In the genomic region with DNA sequence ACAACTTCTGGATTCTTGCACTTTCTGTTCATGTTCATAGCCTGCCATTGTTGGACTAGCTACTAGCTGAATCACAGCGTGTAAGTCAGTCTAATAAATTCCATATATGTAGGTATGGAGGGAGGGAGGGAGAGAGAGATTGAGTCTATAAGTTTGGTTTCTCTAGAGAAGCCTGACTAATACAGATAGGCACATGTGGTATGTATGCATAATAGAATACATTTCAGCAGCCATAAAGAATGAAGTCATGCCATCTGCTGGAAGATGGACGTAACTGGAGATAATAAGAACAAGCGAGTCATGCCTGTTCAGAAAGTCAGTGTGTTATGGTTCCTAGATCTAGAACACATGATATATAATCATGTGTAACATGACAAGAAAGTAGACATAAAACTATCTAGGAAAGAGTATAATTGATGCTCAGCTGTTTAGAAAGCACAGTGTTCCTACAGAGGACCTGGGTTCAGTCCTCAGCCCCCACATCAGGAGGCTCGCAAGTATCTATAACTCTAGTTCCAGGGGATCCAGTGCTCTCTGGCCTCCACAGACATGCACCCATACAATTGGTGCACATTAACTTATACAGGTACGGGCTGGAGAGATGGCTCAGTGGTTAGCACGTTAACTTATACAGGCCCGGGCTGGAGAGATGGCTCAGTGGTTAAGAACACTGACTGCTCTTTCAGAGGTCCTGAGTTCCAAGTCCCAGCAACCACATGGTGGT, we compare ENCODE assay signal across 11 mouse cellular contexts.
DNase-seq lines count a peak whose midpoint lies in the region; ATAC-seq lines count a peak whose summit lies in the region.
"Had no signal": no experiment of that assay in that cellular context is flagged by ENCODE, and none has a peak within 500 bp of the region (broad histone marks: within the 10 kb centered on the region; RNA-seq: fewer than 3 reads in every experiment).

No protein-coding gene starts in this region.

- WGBS in hindbrain, embryonic 13.5 days, result 87% methylated on average over 7 of the region's 7 CpGs
- WGBS in hindbrain, embryonic 10.5 days, result 91% methylated on average over 7 of the region's 7 CpGs
- 85% methylated on average over 7 of the region's 7 CpGs for WGBS in hindbrain, embryonic 16.5 days

- H3K36me3 ChIP-seq in hindbrain, embryonic 13.5 days, result no peaks in the 10 kb centered on the region
- no peaks in the 10 kb centered on the region for H3K36me3 ChIP-seq in hindbrain, embryonic 10.5 days
- H3K36me3 ChIP-seq in hindbrain, embryonic 16.5 days (ENCODE audit: control insufficient read depth, insufficient read depth, low read length), result no peaks in the 10 kb centered on the region
- H3K36me3 ChIP-seq: embryonic facial prominence, embryonic 13.5 days; heart, embryonic 15.5 days had no signal

- DNase-seq in hindbrain, embryonic 10.5 days (ENCODE audit: low spot score), result no peak
- DNase-seq in 416B (ENCODE audit: low read depth) (peak; percentile 76), MN1 (ENCODE audit: low spot score) (peak; percentile 41)
- DNase-seq in Muller cell, postnatal 12 days (ENCODE audit: inconsistent ontology term), result no peak
- no peak for DNase-seq in layer of hippocampus, adult 9-10 months (ENCODE audit: low spot score)
- no peak for DNase-seq in cerebellum, postnatal 14 days
- DNase-seq: spleen, adult 18-20 months had no signal

- H3K27me3 ChIP-seq in hindbrain, embryonic 13.5 days, result no peaks in the 10 kb centered on the region
- H3K27me3 ChIP-seq in hindbrain, embryonic 10.5 days (ENCODE audit: insufficient read depth, poor library complexity, severe bottlenecking), result no peaks in the 10 kb centered on the region
- no peaks in the 10 kb centered on the region for H3K27me3 ChIP-seq in hindbrain, embryonic 16.5 days (replicated peaks; ENCODE audit: control insufficient read depth, insufficient read depth, low read length)
- H3K27me3 ChIP-seq: embryonic facial prominence, embryonic 13.5 days; heart, embryonic 15.5 days had no signal

- H3K9ac ChIP-seq in hindbrain, embryonic 13.5 days, result no peak overlapping the region
- no peak overlapping the region for H3K9ac ChIP-seq in hindbrain, embryonic 16.5 days (ENCODE audit: low read depth, low read length)
- H3K9ac ChIP-seq: embryonic facial prominence, embryonic 13.5 days; heart, embryonic 15.5 days had no signal

- peak; percentile 69; the same call in 1 of the 2 replicates for ATAC-seq in hindbrain, embryonic 13.5 days (ENCODE audit: low FRiP score)
- ATAC-seq in hindbrain, embryonic 16.5 days, result peak; percentile 86

- H3K27ac ChIP-seq in hindbrain, embryonic 13.5 days, result no peak overlapping the region
- no peak overlapping the region for H3K27ac ChIP-seq in hindbrain, embryonic 10.5 days
- H3K27ac ChIP-seq in hindbrain, embryonic 16.5 days (ENCODE audit: low read depth, low read length), result no peak overlapping the region
- H3K27ac ChIP-seq: embryonic facial prominence, embryonic 13.5 days; heart, embryonic 15.5 days had no signal

- no peaks in the 10 kb centered on the region for H3K9me3 ChIP-seq in hindbrain, embryonic 13.5 days
- no peaks in the 10 kb centered on the region for H3K9me3 ChIP-seq in hindbrain, embryonic 10.5 days
- no peaks in the 10 kb centered on the region for H3K9me3 ChIP-seq in hindbrain, embryonic 16.5 days (ENCODE audit: control insufficient read depth, low read length)
- H3K9me3 ChIP-seq: embryonic facial prominence, embryonic 13.5 days; heart, embryonic 15.5 days had no signal

- no peak overlapping the region for H3K4me3 ChIP-seq in hindbrain, embryonic 13.5 days
- no peak overlapping the region for H3K4me3 ChIP-seq in hindbrain, embryonic 10.5 days
- H3K4me3 ChIP-seq in hindbrain, embryonic 16.5 days (ENCODE audit: low read length), result no peak overlapping the region
- H3K4me3 ChIP-seq: embryonic facial prominence, embryonic 13.5 days; heart, embryonic 15.5 days had no signal

- no peaks in the 10 kb centered on the region for H3K4me1 ChIP-seq in hindbrain, embryonic 13.5 days (replicated peaks)
- no peaks in the 10 kb centered on the region for H3K4me1 ChIP-seq in hindbrain, embryonic 10.5 days (replicated peaks)
- H3K4me1 ChIP-seq in hindbrain, embryonic 16.5 days (ENCODE audit: control insufficient read depth, insufficient read depth, low read depth, low read length), result no peaks in the 10 kb centered on the region
- H3K4me1 ChIP-seq: embryonic facial prominence, embryonic 13.5 days; heart, embryonic 15.5 days had no signal

- no peak overlapping the region for H3K4me2 ChIP-seq in hindbrain, embryonic 13.5 days
- H3K4me2 ChIP-seq in hindbrain, embryonic 16.5 days (ENCODE audit: low read length), result no peak overlapping the region
- H3K4me2 ChIP-seq: embryonic facial prominence, embryonic 13.5 days; heart, embryonic 15.5 days had no signal

Comparison
In these comparisons a context has a peak if more than half of its experiments do, and no peak if none do; other contexts are left out.
1. DNase-seq: peak in 416B (single experiment) and MN1 (single experiment); none in hindbrain, embryonic 10.5 days (single experiment), Muller cell, postnatal 12 days (single experiment), layer of hippocampus, adult 9-10 months (single experiment) and cerebellum, postnatal 14 days (0 of 2).